Comparison of ENCODE assay signal across 8 mouse cellular contexts in the genomic region with DNA sequence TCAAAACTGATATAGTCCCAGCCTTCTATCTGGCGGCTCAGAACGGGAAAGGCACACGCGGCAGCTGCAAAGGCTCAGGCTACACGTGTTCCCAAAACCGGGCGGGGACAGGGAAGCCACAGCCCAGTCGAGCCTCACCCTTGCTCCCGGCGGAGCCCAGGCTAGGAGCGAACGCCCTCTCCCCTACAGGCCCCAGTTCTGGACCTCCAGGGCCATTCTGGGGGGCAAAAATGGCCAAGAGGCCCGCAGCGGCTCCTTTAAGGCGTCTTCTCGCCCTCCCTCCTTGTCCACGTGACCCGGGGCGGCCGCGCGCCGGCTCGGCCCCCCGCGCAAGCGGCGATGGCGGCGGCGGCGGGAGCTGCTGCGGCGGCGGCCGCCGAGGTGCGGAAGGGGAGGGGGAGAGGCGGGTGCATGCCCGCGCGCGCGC. TPM values are rescaled to one million over a fixed set of nuclear protein-coding genes. Genes with fewer than 3 reads are reported as not detected.
DNase-seq lines count a peak whose midpoint lies in the region; ATAC-seq and TF ChIP-seq lines count a peak whose summit lies in the region.

A gene (minus strand): TSS at position 106 of the 427 bp plus-strand sequence.
A gene (plus strand): TSS at position 310 of the 427 bp plus-strand sequence.

- peak within 1 kb of the TSS; percentile 95 for H3K4me3 ChIP-seq in gastrocnemius, adult 2 months
- H3K4me3 ChIP-seq in hindbrain, postnatal 0 days (ENCODE audit: low read length), result peak within 1 kb of the TSS; percentile 88
- peak within 1 kb of the TSS; percentile 99 for H3K4me3 ChIP-seq in megakaryocyte, embryonic 14.5 days (replicated peaks)

- intact Hi-C loops in gastrocnemius, adult 2 months (cut with DNase I), result loop anchor here (5.0 kb wide), 1 partner anchor 344 kb away; a partner anchor contains a TSS

- WGBS in hindbrain, postnatal 0 days, result 2% methylated on average over 30 of the region's 44 CpGs

- peak within 1 kb of the TSS; percentile 94 for H3K4me2 ChIP-seq in hindbrain, postnatal 0 days (ENCODE audit: low read depth, low read length)

- H3K9ac ChIP-seq in hindbrain, postnatal 0 days (replicated peaks; ENCODE audit: low read length), result peak within 1 kb of the TSS; percentile 93

- peak; percentile 48 for ATAC-seq in hindbrain, postnatal 0 days

- H3K9me3 ChIP-seq in hindbrain, postnatal 0 days (ENCODE audit: low read length), result no peaks in the 10 kb centered on the region
- no peaks in the 10 kb centered on the region for H3K9me3 ChIP-seq in megakaryocyte, embryonic 14.5 days

- peak; percentile 83 for DNase-seq in ZHBTc4 (ENCODE audit: low read depth, low spot score)
- peak; percentile 64 to 81 for DNase-seq in cerebellum, postnatal 4 days (ENCODE audit: low spot score in 2 of 2)
- peak; percentile 91 for DNase-seq in gastrocnemius, adult 2 months
- peak; percentile 93 for DNase-seq in hindbrain, postnatal 0 days (ENCODE audit: low spot score)
- peak; percentile 71 to 76 for DNase-seq in left cerebral cortex, adult 8-10 months (ENCODE audit: low spot score in 2 of 2)
- peak; percentile 89 to 90 for DNase-seq in right cerebral cortex, postnatal 10 days (ENCODE audit: low spot score in 2 of 2)
- DNase-seq in urinary bladder, postnatal 36 days (ENCODE audit: low spot score in 2 of 2), result peak; percentile 74 to 80

- H3K27me3 ChIP-seq in hindbrain, postnatal 0 days (ENCODE audit: insufficient read depth, low read length), result no peaks in the 10 kb centered on the region
- no peaks in the 10 kb centered on the region for H3K27me3 ChIP-seq in megakaryocyte, embryonic 14.5 days (replicated peaks)

- H3K36me3 ChIP-seq in hindbrain, postnatal 0 days (ENCODE audit: insufficient read depth, low read length), result peaks cover 14% of the 10 kb centered on the region; the same call in 1 of the 2 replicates
- peaks cover 30% of the 10 kb centered on the region for H3K36me3 ChIP-seq in megakaryocyte, embryonic 14.5 days (replicated peaks; ENCODE audit: low read length)

- H3K27ac ChIP-seq in gastrocnemius, adult 2 months, result peak within 1 kb of the TSS; percentile 100
- H3K27ac ChIP-seq in hindbrain, postnatal 0 days, result peak within 1 kb of the TSS; percentile 92

- H3K4me1 ChIP-seq in hindbrain, postnatal 0 days (ENCODE audit: insufficient read depth, low read length), result peaks cover 15% of the 10 kb centered on the region; the same call in 1 of the 2 replicates
- H3K4me1 ChIP-seq in megakaryocyte, embryonic 14.5 days, result peaks cover 65% of the 10 kb centered on the region

- TF ChIP-seq CTCF in gastrocnemius, adult 2 months (IDR thresholded peaks at IDR 0.05), result no peak
- TF ChIP-seq CTCF in hindbrain, postnatal 0 days (IDR thresholded peaks at IDR 0.05; ENCODE audit: low read depth), result no peak

RNA-seq across cellular contexts. Expression of the first gene that starts in this region (rescaled TPM):
- 1 to 10 TPM; 1.3 to 3.4 TPM for total RNA-seq in gastrocnemius, adult 2 months (2021)
- 5.4 and 7.8 TPM in 2 replicates for total RNA-seq in hindbrain, postnatal 0 days (2014; rRNA removed)
- polyA plus RNA-seq in hindbrain, postnatal 0 days (2015; fragmentation: Nextera tagmentation; extraction: Ambion mirVana), result 5.5 and 6.0 TPM in 2 replicates
- 1 to 10 TPM; 1.6 to 5.9 (median 4.0) TPM for total RNA-seq in left cerebral cortex, adult 8-10 months (2022)
- polyA plus RNA-seq in megakaryocyte, embryonic 14.5 days (2012; ENCODE audit: insufficient read depth, low replicate concordance), result 3.0 and 6.0 TPM in 2 replicates

RNA-seq across cellular contexts. Expression of the second gene that starts in this region (rescaled TPM):
- 10 to 100 TPM; 28.0 to 29.6 TPM for total RNA-seq in gastrocnemius, adult 2 months (2021)
- 309 and 317 TPM in 2 replicates for total RNA-seq in hindbrain, postnatal 0 days (2014; rRNA removed)
- 57.4 and 57.6 TPM in 2 replicates for polyA plus RNA-seq in hindbrain, postnatal 0 days (2015; fragmentation: Nextera tagmentation; extraction: Ambion mirVana)
- total RNA-seq in left cerebral cortex, adult 8-10 months (2022), result 100 to 1,000 TPM; 182 to 191 (median 185) TPM
- 356 and 543 TPM in 2 replicates for polyA plus RNA-seq in megakaryocyte, embryonic 14.5 days (2012; ENCODE audit: insufficient read depth, low replicate concordance)

Comparison
In these comparisons a context has a peak if more than half of its experiments do, and no peak if none do; other contexts are left out.
1. Peak in every context shown above with its lines: DNase-seq, ATAC-seq, H3K4me3 ChIP-seq and H3K27ac ChIP-seq.
2. RNA of the second gene that starts in this region (total RNA-seq): 309 to 317 TPM in hindbrain, postnatal 0 days and 182 to 191 TPM in left cerebral cortex, adult 8-10 months; 28.0 to 29.6 TPM in gastrocnemius, adult 2 months; every median in the first group is over 4 times any median in the second.